Mouse (Mus musculus): ENCODE results near the gene Lce3f. TPM values are rescaled to one million over a fixed set of nuclear protein-coding genes. Genes with fewer than 3 reads are reported as not detected.

Gene Lce3f
- polyA plus RNA-seq (2015; fragmentation: Nextera tagmentation; extraction: Ambion mirVana) = not detected in 2 replicates

DNA sequence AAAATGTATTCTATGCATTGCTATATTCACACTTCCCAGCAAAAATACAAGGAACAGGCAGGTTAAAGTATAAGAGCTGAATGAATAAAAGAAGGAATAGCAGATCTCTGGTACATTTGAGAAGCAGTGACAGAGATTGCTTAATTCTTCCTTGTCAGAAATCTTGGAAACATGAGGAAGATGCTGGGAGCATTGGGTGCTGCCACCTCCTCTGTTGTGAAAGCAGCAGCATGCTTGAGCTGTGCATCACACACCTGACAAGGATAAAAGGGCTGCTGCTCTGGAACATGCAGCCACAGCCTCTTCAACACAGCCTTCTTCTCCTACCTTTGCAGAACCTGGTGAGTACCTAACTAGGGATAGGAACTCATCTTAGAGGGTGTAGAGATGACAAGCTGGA is at the start of gene Lce3f:
Gene Lce3f, plus strand, starts transcription at position 301 of the 400 bp plus-strand sequence.
- H3K27me3 ChIP-seq = no peaks in the 10 kb centered on the region
- H3K4me2 ChIP-seq = no peak within 1 kb of the TSS
- no peaks in the 10 kb centered on the region for H3K9me3 ChIP-seq (replicated peaks)
- H3K9ac ChIP-seq = no peak within 1 kb of the TSS
- no peak within 1 kb of the TSS for H3K4me3 ChIP-seq
- ATAC-seq = no peak
- no peak within 1 kb of the TSS for H3K27ac ChIP-seq
- H3K4me1 ChIP-seq = no peaks in the 10 kb centered on the region
- no peaks in the 10 kb centered on the region for H3K36me3 ChIP-seq (ENCODE audit: poor library complexity, severe bottlenecking)

DNA sequence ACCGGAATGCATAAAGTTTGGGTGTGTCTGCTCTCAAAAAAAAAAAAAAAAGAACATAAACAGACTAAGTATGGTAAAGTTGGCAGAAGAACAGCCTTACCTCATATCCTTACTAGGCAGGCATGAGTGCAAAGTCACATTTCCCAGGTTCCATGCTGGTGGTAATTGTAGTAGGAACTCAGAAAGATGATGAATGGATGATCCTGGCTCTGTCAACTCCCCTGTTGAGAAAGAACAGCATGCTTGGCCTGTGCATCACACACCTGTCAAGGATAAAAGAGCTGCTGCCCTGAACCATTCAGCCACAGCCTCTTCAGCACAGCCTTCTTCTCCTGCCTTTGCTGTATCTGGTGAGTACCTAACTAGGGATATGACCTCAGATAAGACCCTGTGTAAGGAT is 47.8 kb upstream of the Lce3f start, which contains the start of gene Lce3c:
Gene Lce3c, plus strand, starts transcription at position 301 of the 400 bp plus-strand sequence.
- H3K4me2 ChIP-seq = no peak within 1 kb of the TSS
- no peak for ATAC-seq
- 96% methylated on average over 1 of the region's 1 CpGs for WGBS

DNA sequence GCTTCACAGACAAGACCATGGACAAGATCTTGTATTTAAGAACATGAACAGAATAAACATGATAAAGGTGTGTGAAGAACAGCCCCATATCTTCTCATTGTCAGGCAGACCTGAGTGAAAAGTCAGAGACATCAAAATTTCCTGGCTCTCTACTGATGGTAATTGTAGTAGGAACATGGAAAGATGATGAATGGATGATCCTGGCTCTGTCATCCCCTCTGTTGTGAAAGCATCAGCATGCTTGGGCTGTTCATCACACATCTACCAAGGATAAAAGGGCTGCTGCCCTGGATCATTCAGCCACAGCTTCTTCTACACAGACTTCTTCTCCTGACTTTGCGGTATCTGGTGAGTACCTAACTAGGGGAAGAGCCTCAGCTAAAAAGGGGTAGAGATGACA is 34.9 kb upstream of the Lce3f start, which contains the start of gene Lce3d:
Gene Lce3d, plus strand, starts transcription at position 301 of the 400 bp plus-strand sequence.
- no peak for ATAC-seq
- Histone ChIP-seq H3K27ac (no peak within 1 kb of the TSS), H3K4me1 (no peaks in the 10 kb centered on the region), H3K36me3 (ENCODE audit: poor library complexity, severe bottlenecking) (no peaks in the 10 kb centered on the region), H3K4me3 (no peak within 1 kb of the TSS), H3K4me2 (no peak within 1 kb of the TSS), H3K9me3 (replicated peaks) (no peaks in the 10 kb centered on the region), H3K27me3 (no peaks in the 10 kb centered on the region), H3K9ac (no peak within 1 kb of the TSS)
- WGBS = 97% methylated on average over 1 of the region's 1 CpGs

More for the DNA sequence above, 47.8 kb upstream of the Lce3f start, which contains the start of gene Lce3c:
- H3K9me3 ChIP-seq (replicated peaks) = no peaks in the 10 kb centered on the region
- no peaks in the 10 kb centered on the region for H3K4me1 ChIP-seq
- no peaks in the 10 kb centered on the region for H3K27me3 ChIP-seq
- no peak within 1 kb of the TSS for H3K4me3 ChIP-seq
- H3K27ac ChIP-seq = no peak within 1 kb of the TSS
- H3K9ac ChIP-seq = no peak within 1 kb of the TSS
- H3K36me3 ChIP-seq (ENCODE audit: poor library complexity, severe bottlenecking) = no peaks in the 10 kb centered on the region

DNA sequence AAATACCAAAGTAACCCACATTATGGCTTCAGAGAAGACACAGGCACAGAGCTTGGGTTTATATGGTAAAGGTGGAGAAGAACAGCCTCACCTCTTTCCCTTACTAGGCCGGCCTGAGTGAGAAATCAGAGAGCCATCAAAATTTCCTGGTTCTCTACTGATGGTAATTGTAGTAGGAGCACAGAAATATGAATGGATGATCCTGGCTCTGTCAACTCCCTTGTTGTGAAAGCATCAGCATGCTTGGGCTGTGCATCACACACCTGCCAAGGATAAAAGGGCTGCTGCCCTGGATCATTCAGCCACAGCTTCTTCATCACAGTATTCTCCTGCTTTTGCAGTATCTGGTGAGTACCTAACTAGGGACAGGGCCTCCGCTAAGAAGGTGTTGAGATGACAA is 25.3 kb upstream of the Lce3f start, which contains the start of gene Lce3e:
Gene Lce3e, plus strand, starts transcription at position 301 of the 400 bp plus-strand sequence.
- Histone ChIP-seq H3K27ac (no peak within 1 kb of the TSS), H3K36me3 (ENCODE audit: poor library complexity, severe bottlenecking) (no peaks in the 10 kb centered on the region), H3K4me3 (no peak within 1 kb of the TSS), H3K9me3 (replicated peaks) (no peaks in the 10 kb centered on the region), H3K27me3 (no peaks in the 10 kb centered on the region), H3K4me2 (no peak within 1 kb of the TSS), H3K9ac (no peak within 1 kb of the TSS), H3K4me1 (no peaks in the 10 kb centered on the region)
- 92% methylated on average over 2 of the region's 2 CpGs for WGBS
- ATAC-seq = no peak

DNA sequence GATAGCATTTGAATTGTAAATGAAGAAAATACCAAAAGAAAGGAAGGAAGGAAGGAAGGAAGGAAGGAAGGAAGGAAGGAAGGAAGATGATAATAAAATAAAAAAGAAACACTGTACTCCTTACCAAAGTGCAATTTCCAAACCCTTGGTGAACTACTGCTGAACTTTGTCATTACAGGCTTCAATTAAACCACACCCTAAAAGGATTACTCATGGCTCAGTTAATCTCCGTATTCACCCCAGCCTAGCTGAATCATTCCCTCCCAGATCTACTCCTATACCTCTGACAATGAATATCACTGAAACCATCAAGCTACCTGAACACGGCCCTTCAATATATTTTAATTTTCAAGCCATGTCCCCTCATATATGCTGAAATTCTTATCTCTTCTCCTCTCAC is 13.5 kb upstream of the Lce3f start:
- no peaks in the 10 kb centered on the region for H3K4me1 ChIP-seq
- no peaks in the 10 kb centered on the region for H3K9me3 ChIP-seq (replicated peaks)
- H3K36me3 ChIP-seq (ENCODE audit: poor library complexity, severe bottlenecking) = no peaks in the 10 kb centered on the region
- 69% methylated on average over 2 of the region's 2 CpGs for WGBS
- no peak for ATAC-seq
- no peak overlapping the region for H3K27ac ChIP-seq
- no peak overlapping the region for H3K4me2 ChIP-seq
- H3K9ac ChIP-seq = no peak overlapping the region
- no peaks in the 10 kb centered on the region for H3K27me3 ChIP-seq
- no peak overlapping the region for H3K4me3 ChIP-seq

DNA sequence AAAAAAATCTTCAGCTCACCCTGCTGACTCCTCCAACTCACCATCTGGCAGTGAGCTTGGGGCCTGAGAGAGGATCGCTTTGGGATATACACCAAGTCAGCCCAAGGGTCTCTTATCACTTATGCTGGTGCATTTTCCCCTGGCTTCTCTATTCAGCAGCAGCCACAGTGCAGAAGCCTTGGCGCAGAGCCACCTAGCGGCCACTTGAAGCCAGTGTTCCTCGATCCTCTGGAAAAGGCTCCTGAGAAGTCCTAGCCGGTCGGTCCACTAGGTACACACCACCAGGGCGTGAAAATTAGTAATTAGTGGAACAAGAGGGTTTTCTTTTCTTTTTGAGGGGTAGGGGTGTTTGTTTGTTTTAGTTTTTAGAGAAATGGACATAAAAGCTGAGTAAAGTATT is 6.7 kb downstream of the Lce3f start:
- Histone ChIP-seq H3K4me1 (peaks cover 4% of the 10 kb centered on the region; the same call in 1 of the 2 replicates), H3K4me3 (no peak overlapping the region), H3K9ac (no peak overlapping the region), H3K36me3 (ENCODE audit: poor library complexity, severe bottlenecking) (no peaks in the 10 kb centered on the region), H3K4me2 (no peak overlapping the region), H3K27ac (no peak overlapping the region), H3K9me3 (replicated peaks) (no peaks in the 10 kb centered on the region), H3K27me3 (no peaks in the 10 kb centered on the region)
- 5% methylated on average over 7 of the region's 7 CpGs for WGBS
- ATAC-seq = peak; percentile 95

DNA sequence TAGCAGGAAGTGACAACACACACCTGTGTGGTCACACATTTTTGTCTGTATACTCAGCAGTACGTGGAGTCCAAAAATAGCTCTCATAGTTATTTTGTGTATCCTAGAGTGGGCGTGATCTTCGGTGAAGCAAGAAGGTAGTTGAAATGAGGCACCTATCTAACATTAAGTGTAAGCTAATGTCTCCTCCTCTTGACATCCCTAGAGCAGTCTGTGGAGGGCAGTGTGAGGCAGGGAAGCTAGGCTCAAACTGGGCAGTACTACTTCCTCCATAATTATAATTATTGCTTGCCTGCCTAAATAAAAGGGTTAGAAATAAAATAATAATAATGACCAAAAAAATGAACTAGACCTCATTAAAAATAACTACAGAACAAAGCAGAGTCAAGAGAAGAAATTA is 8.6 kb downstream of the Lce3f start:
- no peak for ATAC-seq
- no peak overlapping the region for H3K9ac ChIP-seq
- WGBS = 88% methylated on average over 3 of the region's 3 CpGs

DNA sequence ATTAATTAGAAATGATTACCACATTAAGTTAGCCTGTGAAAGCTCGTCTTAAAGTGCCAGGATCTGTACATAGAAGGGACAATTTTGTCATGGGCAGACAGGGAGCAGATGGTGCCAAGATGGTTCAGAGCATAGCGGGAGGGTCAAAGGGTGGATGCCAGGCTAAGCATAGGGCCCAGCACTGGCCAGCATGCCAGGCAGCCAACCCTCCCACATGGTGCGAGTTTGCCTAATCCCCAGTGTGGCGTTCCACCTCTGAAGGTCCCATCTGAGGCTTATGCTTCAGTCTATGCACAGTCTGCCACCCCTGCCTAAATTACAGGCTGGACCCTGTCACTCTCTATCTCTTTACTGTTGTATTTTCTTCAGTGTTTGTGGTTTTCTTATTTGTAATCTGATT is 10.8 kb downstream of the Lce3f start:
- peaks cover 4% of the 10 kb centered on the region; the same call in 1 of the 2 replicates for H3K4me1 ChIP-seq
- H3K4me2 ChIP-seq = no peak overlapping the region
- no peaks in the 10 kb centered on the region for H3K36me3 ChIP-seq (ENCODE audit: poor library complexity, severe bottlenecking)
- no peaks in the 10 kb centered on the region for H3K9me3 ChIP-seq (replicated peaks)
- 41% methylated on average over 4 of the region's 4 CpGs for WGBS
- no peak overlapping the region for H3K27ac ChIP-seq
- H3K9ac ChIP-seq = no peak overlapping the region
- H3K4me3 ChIP-seq = no peak overlapping the region
- H3K27me3 ChIP-seq = no peaks in the 10 kb centered on the region
- ATAC-seq = peak; percentile 57; the same call in 1 of the 2 replicates

More for the DNA sequence above, 8.6 kb downstream of the Lce3f start:
- Histone ChIP-seq H3K4me1 (peaks cover 4% of the 10 kb centered on the region; the same call in 1 of the 2 replicates), H3K9me3 (replicated peaks) (no peaks in the 10 kb centered on the region), H3K36me3 (ENCODE audit: poor library complexity, severe bottlenecking) (no peaks in the 10 kb centered on the region), H3K27me3 (no peaks in the 10 kb centered on the region), H3K27ac (no peak overlapping the region), H3K4me2 (no peak overlapping the region), H3K4me3 (no peak overlapping the region)

DNA sequence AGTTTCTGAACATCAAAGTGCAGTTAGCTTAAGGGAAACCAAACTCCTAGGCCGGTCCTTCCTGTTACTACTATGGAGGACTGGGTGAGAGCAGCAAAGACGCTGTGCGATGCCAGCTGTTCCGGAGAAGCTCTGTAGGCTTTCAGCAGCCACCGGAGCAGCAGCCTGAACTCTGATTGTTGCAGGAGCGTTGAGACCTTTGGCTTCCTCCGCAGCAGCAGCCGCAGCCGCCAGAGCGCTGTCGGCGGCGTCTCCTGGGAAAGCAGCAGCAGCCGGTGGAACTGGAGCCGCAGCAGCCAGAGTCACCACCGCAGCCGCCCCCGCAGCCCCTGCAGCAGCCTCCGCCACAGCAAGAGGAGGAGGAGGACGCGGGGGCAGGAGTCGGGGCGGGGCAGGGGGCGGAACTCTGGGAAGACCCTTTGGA is 22.4 kb downstream of the Lce3f start:
- Histone ChIP-seq H3K36me3 (ENCODE audit: poor library complexity, severe bottlenecking) (no peaks in the 10 kb centered on the region), H3K9me3 (replicated peaks) (no peaks in the 10 kb centered on the region), H3K4me3 (peak overlapping the region; percentile 49), H3K4me1 (peaks cover 3% of the 10 kb centered on the region; the same call in 1 of the 2 replicates), H3K27me3 (no peaks in the 10 kb centered on the region), H3K4me2 (peak overlapping the region; percentile 82), H3K9ac (peak overlapping the region; percentile 67), H3K27ac (no peak overlapping the region; the same call in 1 of the 2 replicates)
- ATAC-seq = peak; percentile 94
- WGBS = under 1% methylated on average over 24 of the region's 24 CpGs

DNA sequence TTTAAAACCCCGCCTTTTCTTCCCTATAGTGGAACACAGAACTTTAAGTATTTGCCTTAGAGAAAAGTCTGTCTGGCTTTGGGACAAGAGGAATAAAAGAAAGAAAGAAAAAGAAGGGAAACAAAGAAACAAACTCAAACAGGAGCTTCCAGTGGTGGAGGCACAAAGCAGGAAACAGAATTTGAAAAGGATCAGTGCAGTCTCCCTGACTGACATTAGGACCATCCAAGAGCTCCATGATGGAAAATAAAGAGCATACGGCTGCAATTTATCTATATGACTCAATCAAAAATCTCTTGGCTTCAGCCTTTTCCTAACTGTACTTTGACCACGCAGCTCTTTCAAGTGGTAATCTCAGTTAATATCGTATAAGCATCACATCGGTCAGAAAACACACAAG is 22.8 kb downstream of the Lce3f start:
- H3K4me3 ChIP-seq = peak overlapping the region; percentile 49
- 20% methylated on average over 5 of the region's 5 CpGs for WGBS
- H3K36me3 ChIP-seq (ENCODE audit: poor library complexity, severe bottlenecking) = no peaks in the 10 kb centered on the region
- H3K4me1 ChIP-seq = peaks cover 3% of the 10 kb centered on the region; the same call in 1 of the 2 replicates
- H3K9me3 ChIP-seq (replicated peaks) = no peaks in the 10 kb centered on the region
- H3K9ac ChIP-seq = peak overlapping the region; percentile 67
- no peak overlapping the region for H3K27ac ChIP-seq
- H3K4me2 ChIP-seq = peak overlapping the region; percentile 82
- ATAC-seq = peak; percentile 46; the same call in 1 of the 2 replicates
- no peaks in the 10 kb centered on the region for H3K27me3 ChIP-seq

DNA sequence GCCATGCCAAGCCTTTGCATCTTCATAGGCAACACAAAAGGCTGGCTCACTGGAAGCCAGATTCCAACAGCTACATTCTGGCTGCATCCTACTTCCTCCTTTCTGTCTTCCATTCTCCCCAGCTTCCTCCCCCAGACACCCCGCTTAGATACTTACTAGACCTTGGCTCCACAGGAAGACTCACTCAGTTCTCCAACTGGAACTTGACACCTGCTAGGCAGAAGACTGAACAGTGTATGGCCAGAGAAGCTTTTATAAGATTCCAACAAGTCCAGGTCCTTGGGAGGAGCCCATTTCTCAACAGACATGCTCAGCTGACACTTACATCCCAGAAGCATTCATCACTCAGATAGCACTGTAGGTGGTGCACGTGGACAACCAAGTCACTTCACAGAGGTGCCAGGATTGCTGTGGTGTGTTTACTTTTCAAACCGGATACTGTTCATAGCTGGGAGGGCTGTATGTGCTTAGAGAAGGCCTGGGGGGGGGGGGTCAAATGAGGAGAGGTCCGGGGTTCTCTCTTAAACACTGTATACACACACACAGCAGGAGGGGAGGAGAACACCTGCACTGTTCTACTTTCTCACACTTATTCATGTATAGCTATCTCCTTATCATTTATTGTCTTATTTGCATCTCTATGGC is 23.6 kb downstream of the Lce3f start, which contains the start of gene Crct1:
Gene Crct1, minus strand, starts transcription at position 228 of the 645 bp plus-strand sequence.
- H3K27me3 ChIP-seq = no peaks in the 10 kb centered on the region
- peak within 1 kb of the TSS; percentile 49 for H3K4me3 ChIP-seq
- H3K4me1 ChIP-seq = peaks cover 3% of the 10 kb centered on the region; the same call in 1 of the 2 replicates
- peak within 1 kb of the TSS; percentile 67 for H3K9ac ChIP-seq
- peak within 1 kb of the TSS; percentile 82 for H3K4me2 ChIP-seq
- no peaks in the 10 kb centered on the region for H3K36me3 ChIP-seq (ENCODE audit: poor library complexity, severe bottlenecking)
- no peaks in the 10 kb centered on the region for H3K9me3 ChIP-seq (replicated peaks)
- WGBS = 53% methylated on average over 4 of the region's 4 CpGs
- no peak within 1 kb of the TSS; the same call in 1 of the 2 replicates for H3K27ac ChIP-seq
- no peak for ATAC-seq

DNA sequence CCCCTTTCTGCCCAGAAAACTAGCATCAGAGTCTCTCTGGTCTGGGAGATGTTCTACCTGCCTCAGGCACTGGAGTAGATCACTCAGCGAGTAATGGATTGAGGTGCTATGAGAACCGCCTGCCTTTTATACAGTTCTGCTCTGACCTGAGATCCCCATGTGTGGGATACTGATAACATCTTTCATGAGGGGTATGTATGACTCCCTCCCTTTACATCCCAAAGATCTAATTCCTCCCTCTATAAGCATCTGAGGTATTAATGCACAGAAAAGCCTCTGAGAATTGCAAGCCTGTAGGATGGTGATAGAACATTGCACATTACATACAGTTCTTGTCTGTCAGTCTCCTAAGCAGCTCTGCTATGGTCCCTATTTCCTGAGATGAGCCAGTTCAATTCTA is 26.9 kb downstream of the Lce3f start, which contains the start of gene Lce1m:
Gene Lce1m, minus strand, starts transcription at position 101 of the 400 bp plus-strand sequence.
- Histone ChIP-seq H3K9me3 (replicated peaks) (no peaks in the 10 kb centered on the region), H3K36me3 (ENCODE audit: poor library complexity, severe bottlenecking) (no peaks in the 10 kb centered on the region), H3K9ac (no peak within 1 kb of the TSS), H3K4me2 (no peak within 1 kb of the TSS), H3K4me1 (peaks cover 2% of the 10 kb centered on the region; the same call in 1 of the 2 replicates), H3K27me3 (no peaks in the 10 kb centered on the region), H3K4me3 (no peak within 1 kb of the TSS), H3K27ac (no peak within 1 kb of the TSS)
- WGBS = 96% methylated on average over 2 of the region's 2 CpGs
- no peak for ATAC-seq

Data from forebrain, embryonic 13.5 days (tissue).